Mouse (Mus musculus): ENCODE data around the gene Ltbp3. TPM values are rescaled to one million over a fixed set of nuclear protein-coding genes. Genes with fewer than 3 reads are reported as not detected.
A peak's percentile ranks its signal among the peaks of the same experiment; 100 is the strongest.

Gene Ltbp3
- polyA plus RNA-seq, 1 experiment from 2014 or later, result 3.8 TPM

DNA sequence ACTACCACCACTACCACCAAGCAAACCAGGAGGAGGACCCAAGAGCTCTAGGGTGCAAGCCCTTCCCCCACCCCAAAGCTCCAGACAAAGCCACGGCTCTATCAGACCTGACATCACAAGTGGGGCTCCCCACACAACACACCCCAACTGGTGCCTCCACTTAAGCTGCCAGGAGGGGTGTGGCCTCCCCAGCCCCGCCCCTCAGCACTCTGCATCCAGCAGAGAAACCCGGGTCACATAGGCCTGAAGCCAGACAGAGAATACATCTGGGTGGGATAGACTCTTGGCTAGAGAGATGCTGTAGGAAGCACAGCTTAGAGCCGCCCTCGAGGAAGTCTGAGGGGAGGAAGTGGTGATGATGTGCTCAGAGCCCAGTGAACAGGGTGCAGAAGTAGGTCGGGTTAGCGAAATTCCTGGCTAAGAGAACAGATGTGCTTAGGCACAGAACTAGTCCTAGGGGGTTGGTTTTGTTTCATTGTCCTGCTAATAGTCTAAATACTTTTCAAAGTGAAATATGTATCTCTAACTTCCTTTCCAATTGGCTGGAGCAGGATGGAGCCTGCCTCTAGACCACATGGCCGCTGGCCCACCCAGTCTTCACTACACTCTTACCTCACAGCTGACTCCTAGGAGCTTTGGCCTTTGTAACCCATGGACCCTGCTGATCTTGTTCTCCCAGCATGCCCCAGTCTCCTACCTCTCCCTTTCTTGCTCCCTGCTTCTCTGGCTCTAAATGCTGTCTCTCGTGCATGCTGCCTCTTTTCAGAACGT lies 35.7 kb upstream of the Ltbp3 start:
- WGBS, result 49% methylated on average over 10 of the region's 10 CpGs

GRCm38 (mm10) chr19:5710068-5710467 lies 30.6 kb upstream of the Ltbp3 start:
- ATAC-seq (ENCODE audit: low FRiP score) (no peak), DNase-seq (ENCODE audit: low spot score) (no peak)
- Histone ChIP-seq H3K9ac (ENCODE audit: low read depth, low read length) (no peak overlapping the region), H3K9me3 (ENCODE audit: control insufficient read depth, low read length) (no peaks in the 10 kb centered on the region), H3K4me2 (replicated peaks; ENCODE audit: low read depth, low read length) (no peak overlapping the region), H3K4me3 (ENCODE audit: low read depth, low read length) (no peak overlapping the region), H3K36me3 (ENCODE audit: control insufficient read depth, insufficient read depth, low read length) (peaks cover 15% of the 10 kb centered on the region), H3K27ac (ENCODE audit: low read depth, low read length) (no peak overlapping the region), H3K27me3 (ENCODE audit: control insufficient read depth, insufficient read depth, low read length) (no peaks in the 10 kb centered on the region), H3K4me1 (replicated peaks; ENCODE audit: control insufficient read depth, insufficient read depth, low read length) (no peaks in the 10 kb centered on the region)
- 92% methylated on average over 6 of the region's 6 CpGs for WGBS

More for the DNA sequence above, 35.7 kb upstream of the Ltbp3 start:
- H3K27me3 ChIP-seq (ENCODE audit: control insufficient read depth, insufficient read depth, low read length), result no peaks in the 10 kb centered on the region
- H3K4me3 ChIP-seq (ENCODE audit: low read depth, low read length), result no peak overlapping the region
- H3K4me2 ChIP-seq (replicated peaks; ENCODE audit: low read depth, low read length), result no peak overlapping the region
- no peaks in the 10 kb centered on the region for H3K4me1 ChIP-seq (replicated peaks; ENCODE audit: control insufficient read depth, insufficient read depth, low read length)
- H3K9ac ChIP-seq (ENCODE audit: low read depth, low read length), result no peak overlapping the region
- peaks cover 13% of the 10 kb centered on the region for H3K36me3 ChIP-seq (ENCODE audit: control insufficient read depth, insufficient read depth, low read length)
- H3K27ac ChIP-seq (ENCODE audit: low read depth, low read length), result no peak overlapping the region
- H3K9me3 ChIP-seq (ENCODE audit: control insufficient read depth, low read length), result no peaks in the 10 kb centered on the region
- ATAC-seq (ENCODE audit: low FRiP score), result no peak
- no peak for DNase-seq (ENCODE audit: low spot score)

- 78% methylated on average over 8 of the region's 8 CpGs for WGBS
- Histone ChIP-seq H3K9ac (ENCODE audit: low read depth, low read length) (no peak overlapping the region), H3K4me2 (replicated peaks; ENCODE audit: low read depth, low read length) (no peak overlapping the region), H3K4me1 (replicated peaks; ENCODE audit: control insufficient read depth, insufficient read depth, low read length) (no peaks in the 10 kb centered on the region), H3K27me3 (ENCODE audit: control insufficient read depth, insufficient read depth, low read length) (no peaks in the 10 kb centered on the region), H3K27ac (ENCODE audit: low read depth, low read length) (no peak overlapping the region), H3K9me3 (ENCODE audit: control insufficient read depth, low read length) (no peaks in the 10 kb centered on the region), H3K36me3 (ENCODE audit: control insufficient read depth, insufficient read depth, low read length) (peaks cover 15% of the 10 kb centered on the region), H3K4me3 (ENCODE audit: low read depth, low read length) (no peak overlapping the region)
- ATAC-seq (ENCODE audit: low FRiP score) (no peak), DNase-seq (ENCODE audit: low spot score) (no peak)
Observed at GRCm38 (mm10) chr19:5710581-5710980, 30.1 kb upstream of the Ltbp3 start.

DNA sequence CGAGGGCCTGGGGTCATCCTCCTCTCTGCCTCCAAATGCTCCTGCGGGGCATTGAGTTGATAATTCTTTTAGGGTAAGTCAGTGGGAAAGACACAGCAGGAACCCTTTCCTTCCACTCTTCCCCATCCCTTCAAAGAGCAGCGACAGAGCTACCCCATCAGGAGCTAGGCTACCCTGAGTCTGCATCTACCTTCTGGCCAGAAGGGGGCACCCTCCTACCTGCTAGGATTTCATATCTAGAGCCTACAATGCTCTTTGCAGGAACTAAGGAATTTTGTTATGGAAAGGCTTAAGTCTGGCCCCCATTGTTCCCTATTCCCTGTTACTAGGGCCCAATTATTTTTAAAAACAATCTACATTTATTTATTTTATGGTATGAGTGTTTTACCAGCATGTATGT lies 29.5 kb upstream of the Ltbp3 start:
- H3K36me3 ChIP-seq (ENCODE audit: control insufficient read depth, insufficient read depth, low read length), result peaks cover 15% of the 10 kb centered on the region
- H3K4me2 ChIP-seq (replicated peaks; ENCODE audit: low read depth, low read length), result no peak overlapping the region
- H3K9me3 ChIP-seq (ENCODE audit: control insufficient read depth, low read length), result no peaks in the 10 kb centered on the region
- DNase-seq (ENCODE audit: low spot score) (peak; percentile 76), ATAC-seq (ENCODE audit: low FRiP score) (no peak)
- no peak overlapping the region for H3K9ac ChIP-seq (ENCODE audit: low read depth, low read length)
- no peak overlapping the region for H3K4me3 ChIP-seq (ENCODE audit: low read depth, low read length)
- WGBS, result 5% methylated on average over 3 of the region's 3 CpGs
- H3K27ac ChIP-seq (ENCODE audit: low read depth, low read length), result no peak overlapping the region
- no peaks in the 10 kb centered on the region for H3K27me3 ChIP-seq (ENCODE audit: control insufficient read depth, insufficient read depth, low read length)
- no peaks in the 10 kb centered on the region for H3K4me1 ChIP-seq (replicated peaks; ENCODE audit: control insufficient read depth, insufficient read depth, low read length)

DNA sequence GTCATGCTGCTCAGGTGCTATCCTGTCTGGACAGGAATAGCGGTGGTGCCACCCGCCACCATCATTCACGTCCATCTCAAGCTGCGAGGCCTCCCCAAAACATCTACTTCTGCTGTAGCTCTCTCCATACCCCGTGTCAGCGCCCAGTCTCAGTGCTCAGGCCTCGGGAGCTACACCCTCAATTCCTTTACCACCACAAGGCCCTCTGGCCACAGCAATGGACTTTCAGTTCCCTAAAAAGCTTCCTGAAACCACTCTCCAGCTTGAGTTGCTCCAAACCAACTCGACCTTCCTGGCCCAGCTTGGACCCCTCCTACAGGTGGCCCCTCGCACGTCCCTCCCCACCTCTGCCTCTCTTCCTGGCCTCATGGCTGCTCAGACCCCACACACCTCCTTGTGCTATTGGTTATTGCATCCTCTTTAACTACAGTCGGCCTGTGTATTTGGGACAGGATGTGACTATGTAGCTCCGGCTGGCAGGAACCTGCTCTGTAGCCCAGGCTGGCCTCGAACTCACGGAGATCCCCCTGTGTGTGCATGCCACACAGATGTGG lies 28.7 kb upstream of the Ltbp3 start:
- no peak overlapping the region for H3K4me2 ChIP-seq (replicated peaks; ENCODE audit: low read depth, low read length)
- H3K4me1 ChIP-seq (replicated peaks; ENCODE audit: control insufficient read depth, insufficient read depth, low read length), result peaks cover 4% of the 10 kb centered on the region
- no peak overlapping the region for H3K9ac ChIP-seq (ENCODE audit: low read depth, low read length)
- DNase-seq (ENCODE audit: low spot score) (no peak), ATAC-seq (ENCODE audit: low FRiP score) (no peak)
- H3K27me3 ChIP-seq (ENCODE audit: control insufficient read depth, insufficient read depth, low read length), result no peaks in the 10 kb centered on the region
- H3K36me3 ChIP-seq (ENCODE audit: control insufficient read depth, insufficient read depth, low read length), result peaks cover 15% of the 10 kb centered on the region
- H3K4me3 ChIP-seq (ENCODE audit: low read depth, low read length), result no peak overlapping the region
- H3K27ac ChIP-seq (ENCODE audit: low read depth, low read length), result no peak overlapping the region
- H3K9me3 ChIP-seq (ENCODE audit: control insufficient read depth, low read length), result no peaks in the 10 kb centered on the region
- WGBS, result 95% methylated on average over 14 of the region's 14 CpGs

GRCm38 (mm10) chr19:5713255-5713654 lies 27.4 kb upstream of the Ltbp3 start:
- Histone ChIP-seq H3K36me3 (ENCODE audit: control insufficient read depth, insufficient read depth, low read length) (peaks cover 9% of the 10 kb centered on the region), H3K4me3 (ENCODE audit: low read depth, low read length) (no peak overlapping the region), H3K4me2 (replicated peaks; ENCODE audit: low read depth, low read length) (no peak overlapping the region), H3K27ac (ENCODE audit: low read depth, low read length) (no peak overlapping the region), H3K9me3 (ENCODE audit: control insufficient read depth, low read length) (no peaks in the 10 kb centered on the region), H3K27me3 (ENCODE audit: control insufficient read depth, insufficient read depth, low read length) (no peaks in the 10 kb centered on the region), H3K4me1 (replicated peaks; ENCODE audit: control insufficient read depth, insufficient read depth, low read length) (peaks cover 7% of the 10 kb centered on the region), H3K9ac (ENCODE audit: low read depth, low read length) (no peak overlapping the region)
- ATAC-seq (ENCODE audit: low FRiP score) (no peak), DNase-seq (ENCODE audit: low spot score) (no peak)
- WGBS, result 78% methylated on average over 5 of the region's 5 CpGs

- H3K9ac ChIP-seq (ENCODE audit: low read depth, low read length), result no peak overlapping the region
- DNase-seq (ENCODE audit: low spot score) (no peak), ATAC-seq (ENCODE audit: low FRiP score) (no peak)
- H3K4me1 ChIP-seq (replicated peaks; ENCODE audit: control insufficient read depth, insufficient read depth, low read length), result peaks cover 7% of the 10 kb centered on the region
- WGBS, result 11% methylated on average over 2 of the region's 2 CpGs
- no peak overlapping the region for H3K4me3 ChIP-seq (ENCODE audit: low read depth, low read length)
- H3K36me3 ChIP-seq (ENCODE audit: control insufficient read depth, insufficient read depth, low read length), result peaks cover 7% of the 10 kb centered on the region; the same call in 1 of the 2 replicates
- no peak overlapping the region for H3K27ac ChIP-seq (ENCODE audit: low read depth, low read length)
- H3K27me3 ChIP-seq (ENCODE audit: control insufficient read depth, insufficient read depth, low read length), result no peaks in the 10 kb centered on the region
- no peak overlapping the region for H3K4me2 ChIP-seq (replicated peaks; ENCODE audit: low read depth, low read length)
- H3K9me3 ChIP-seq (ENCODE audit: control insufficient read depth, low read length), result no peaks in the 10 kb centered on the region
Observed at GRCm38 (mm10) chr19:5713730-5714129, 27.0 kb upstream of the Ltbp3 start.

GRCm38 (mm10) chr19:5715793-5716688 lies 24.7 kb upstream of the Ltbp3 start:
- H3K9me3 ChIP-seq (ENCODE audit: control insufficient read depth, low read length), result no peaks in the 10 kb centered on the region
- H3K4me2 ChIP-seq (replicated peaks; ENCODE audit: low read depth, low read length), result 0 out of 2 replicates have a peak overlapping the region, but pooled peaks have one; percentile 25
- H3K36me3 ChIP-seq (ENCODE audit: control insufficient read depth, insufficient read depth, low read length), result peaks cover 16% of the 10 kb centered on the region; the same call in 1 of the 2 replicates
- peak; percentile 74 for ATAC-seq (ENCODE audit: low FRiP score)
- peak overlapping the region; percentile 10; the same call in 1 of the 2 replicates for H3K4me3 ChIP-seq (ENCODE audit: low read depth, low read length)
- no peaks in the 10 kb centered on the region for H3K27me3 ChIP-seq (ENCODE audit: control insufficient read depth, insufficient read depth, low read length)
- H3K27ac ChIP-seq (ENCODE audit: low read depth, low read length), result no peak overlapping the region
- 16% methylated on average over 43 of the region's 43 CpGs for WGBS
- H3K4me1 ChIP-seq (replicated peaks; ENCODE audit: control insufficient read depth, insufficient read depth, low read length), result peaks cover 7% of the 10 kb centered on the region
- DNase-seq (ENCODE audit: low spot score), result peak; percentile 64
- no peak overlapping the region for H3K9ac ChIP-seq (ENCODE audit: low read depth, low read length)

All from hindbrain, embryonic 11.5 days (tissue).